Mouse (Mus musculus) megakaryocyte progenitor cell, adult 5-6 weeks (primary cell): ENCODE data around the gene Izumo1r. TPM values are rescaled to one million over a fixed set of nuclear protein-coding genes. Genes with fewer than 3 reads are reported as not detected.
A peak's percentile ranks its signal among the peaks of the same experiment; 100 is the strongest.

Source experiments
- ATAC-seq: replicated peaks from 2 replicates; pipeline ENCODE4 v1.8.0; 2016; ENCODE audit warnings: mild to moderate bottlenecking, moderate TSS enrichment, inconsistent platforms; ENCODE audit not compliant: poor library complexity
- total RNA-seq, 2 experiments: library from RNA; stranded (forward) in 1 of 2; stranded (reverse) in 1 of 2; fragments of 157-497, 149-512 nt in 1 of 2; fragments of 200-1000 nt in 1 of 2; gene quantifications; 2 replicates each; pipeline versions ENCODE4 v1.2.3 to v1.2.4; 2015 to 2017

Izumo1r gene
- not detected in 2 replicates for total RNA-seq (2015)
- total RNA-seq (2017): not detected in 2 replicates

- ATAC-seq: no peak
These were observed at the start of gene Izumo1r for GRCm38 (mm10) chr9:14903581-14904378. TSS of gene Izumo1r (minus strand) at chr9:14903949.

- ATAC-seq: no peak
These were observed 47.3 kb upstream of the Izumo1r start for GRCm38 (mm10) chr9:14951072-14951471.

GRCm38 (mm10) chr9:14948843-14949242 is 45.1 kb upstream of the Izumo1r start:
- no peak for ATAC-seq

- no peak for ATAC-seq
These were observed 42.9 kb upstream of the Izumo1r start for GRCm38 (mm10) chr9:14946677-14947076.

GRCm38 (mm10) chr9:14945919-14946318 is 42.2 kb upstream of the Izumo1r start:
- ATAC-seq: no peak

- ATAC-seq: no peak
These were observed 38.5 kb upstream of the Izumo1r start for GRCm38 (mm10) chr9:14942143-14942720.

- no peak for ATAC-seq
These were observed 35.9 kb upstream of the Izumo1r start for GRCm38 (mm10) chr9:14939610-14940009.

- no peak for ATAC-seq
These were observed 33.6 kb upstream of the Izumo1r start for GRCm38 (mm10) chr9:14937308-14937707.

GRCm38 (mm10) chr9:14934851-14935250 is 31.1 kb upstream of the Izumo1r start:
- no peak for ATAC-seq

GRCm38 (mm10) chr9:14931943-14932342 is 28.2 kb upstream of the Izumo1r start:
- no peak for ATAC-seq

- ATAC-seq: no peak
These were observed 27.5 kb upstream of the Izumo1r start for GRCm38 (mm10) chr9:14931211-14931610.

GRCm38 (mm10) chr9:14926593-14926992 is 22.8 kb upstream of the Izumo1r start:
- peak; percentile 73 for ATAC-seq

GRCm38 (mm10) chr9:14923625-14924024 is 19.9 kb upstream of the Izumo1r start:
- no peak for ATAC-seq

GRCm38 (mm10) chr9:14921971-14922560 is 18.3 kb upstream of the Izumo1r start:
- ATAC-seq: no peak

- ATAC-seq: 0 out of 2 replicates have a peak, but pooled peaks have one; percentile 23
These were observed 17.5 kb upstream of the Izumo1r start for GRCm38 (mm10) chr9:14921254-14921653.

- ATAC-seq: no peak
These were observed 16.9 kb upstream of the Izumo1r start for GRCm38 (mm10) chr9:14920608-14921007.

GRCm38 (mm10) chr9:14918825-14919668 is 15.3 kb upstream of the Izumo1r start:
- ATAC-seq: no peak

GRCm38 (mm10) chr9:14917661-14918060 is 13.9 kb upstream of the Izumo1r start:
- no peak for ATAC-seq

GRCm38 (mm10) chr9:14912037-14912436 is 8.3 kb upstream of the Izumo1r start:
- ATAC-seq: no peak

- no peak for ATAC-seq
These were observed 6.2 kb upstream of the Izumo1r start for GRCm38 (mm10) chr9:14909981-14910380.

GRCm38 (mm10) chr9:14907816-14908415 is 4.2 kb upstream of the Izumo1r start:
- no peak for ATAC-seq
